Mouse (Mus musculus) urinary bladder, postnatal 4 days (tissue): Measurements from ENCODE around the gene Gmpr.

Experiments
- DNase-seq, 2 experiments: peaks; one replicate each; pipeline ENCODE4 v3.0.0; 2021 to 2022; ENCODE audit warnings: low spot score in 2 of 2

The Gmpr gene

GRCm38 (mm10) chr13:45502791-45503190 is 4.5 kb upstream of the Gmpr start:
- DNase-seq, result no peak

- DNase-seq, result no peak
Measured at GRCm38 (mm10) chr13:45505546-45505945, 1.7 kb upstream of the Gmpr start.

GRCm38 (mm10) chr13:45508495-45508894 is 1.3 kb downstream of the Gmpr start:
- DNase-seq, result peak in 1 of 2 experiments; percentile 62

GRCm38 (mm10) chr13:45509366-45509765 is 2.1 kb downstream of the Gmpr start:
- DNase-seq, result no peak

GRCm38 (mm10) chr13:45511706-45512435 is 4.6 kb downstream of the Gmpr start:
- DNase-seq, result no peak

GRCm38 (mm10) chr13:45512531-45512930 is 5.3 kb downstream of the Gmpr start:
- no peak for DNase-seq

- DNase-seq, result no peak
Measured at GRCm38 (mm10) chr13:45513009-45513984, 6.1 kb downstream of the Gmpr start.

- no peak for DNase-seq
Measured at GRCm38 (mm10) chr13:45514115-45514514, 6.9 kb downstream of the Gmpr start.

GRCm38 (mm10) chr13:45514832-45515422 is 7.7 kb downstream of the Gmpr start:
- DNase-seq, result no peak

GRCm38 (mm10) chr13:45516501-45517393 is 9.5 kb downstream of the Gmpr start:
- no peak for DNase-seq

GRCm38 (mm10) chr13:45524305-45524704 is 17.1 kb downstream of the Gmpr start:
- DNase-seq, result no peak

GRCm38 (mm10) chr13:45524791-45525435 is 17.7 kb downstream of the Gmpr start:
- no peak for DNase-seq

GRCm38 (mm10) chr13:45526230-45526629 is 19.0 kb downstream of the Gmpr start:
- no peak for DNase-seq

- DNase-seq, result no peak
Measured at GRCm38 (mm10) chr13:45527232-45527964, 20.2 kb downstream of the Gmpr start.

GRCm38 (mm10) chr13:45528787-45529186 is 21.5 kb downstream of the Gmpr start:
- DNase-seq, result no peak

- DNase-seq, result no peak
Measured at GRCm38 (mm10) chr13:45530754-45531153, 23.5 kb downstream of the Gmpr start.

- DNase-seq, result no peak
Measured at GRCm38 (mm10) chr13:45535731-45536453, 28.6 kb downstream of the Gmpr start.

- no peak for DNase-seq
Measured at GRCm38 (mm10) chr13:45537110-45537509, 29.9 kb downstream of the Gmpr start.

GRCm38 (mm10) chr13:45538091-45538490 is 30.8 kb downstream of the Gmpr start:
- no peak for DNase-seq
